Mouse (Mus musculus) heart, postnatal 0 days (tissue): Measurements from ENCODE around the gene Slc22a23.

Experiments used
- CTCF ChIP-seq: IDR thresholded peaks from 2 replicates; pipeline ENCODE4 v1.5.1; 2016; ENCODE audit warnings: antibody characterized with exemption, control low read depth, low read depth
- EP300 ChIP-seq: IDR thresholded peaks from 2 replicates; pipeline ENCODE4 v1.6.1; 2016; ENCODE audit warnings: antibody characterized with exemption, low read depth

- no peak for TF ChIP-seq CTCF
- no peak for TF ChIP-seq EP300
These were observed 130.1 kb downstream of the Slc22a23 start for GRCm38 (mm10) chr13:34214855-34215254.
